9 mouse cellular contexts compared by ENCODE assay signal in genomic region chr12:17709451-17709850, GRCm38 (mm10). TPM values are rescaled to one million over a fixed set of nuclear protein-coding genes. Genes with fewer than 3 reads are reported as not detected.
A peak's percentile ranks its signal among the peaks of the same experiment; 100 is the strongest.
DNase-seq lines count a peak whose midpoint lies in the region; ATAC-seq lines count a peak whose summit lies in the region.
"Had no signal": no experiment of that assay in that cellular context is flagged by ENCODE, and none has a peak within 500 bp of the region (broad histone marks: within the 10 kb centered on the region; RNA-seq: fewer than 3 reads in every experiment).

No protein-coding gene starts in this region.

- no peak overlapping the region for H3K27ac ChIP-seq in hindbrain, embryonic 11.5 days (ENCODE audit: low read depth, low read length)
- H3K27ac ChIP-seq in hindbrain, embryonic 16.5 days (ENCODE audit: low read depth, low read length): no peak overlapping the region
- peak overlapping the region; percentile 75 for H3K27ac ChIP-seq in limb, embryonic 10.5 days
- no peak overlapping the region for H3K27ac ChIP-seq in neural tube, embryonic 11.5 days (ENCODE audit: low read depth, low read length)

- ATAC-seq in hindbrain, embryonic 11.5 days (ENCODE audit: low FRiP score): peak; percentile 77; the same call in 1 of the 2 replicates
- no peak for ATAC-seq in hindbrain, embryonic 16.5 days
- ATAC-seq in neural tube, embryonic 11.5 days (ENCODE audit: insufficient read depth, low FRiP score, low TSS enrichment): peak; percentile 55; the same call in 1 of the 2 replicates

- H3K27me3 ChIP-seq in hindbrain, embryonic 11.5 days (ENCODE audit: control insufficient read depth, insufficient read depth, low read length): no peaks in the 10 kb centered on the region
- no peaks in the 10 kb centered on the region for H3K27me3 ChIP-seq in hindbrain, embryonic 16.5 days (replicated peaks; ENCODE audit: control insufficient read depth, insufficient read depth, low read length)
- H3K27me3 ChIP-seq in limb, embryonic 10.5 days (ENCODE audit: low read depth, poor library complexity, severe bottlenecking): no peaks in the 10 kb centered on the region
- H3K27me3 ChIP-seq in neural tube, embryonic 11.5 days (ENCODE audit: control insufficient read depth, insufficient read depth, low read length): no peaks in the 10 kb centered on the region

- peak; percentile 72 for DNase-seq in hindbrain, embryonic 11.5 days (ENCODE audit: low spot score)
- peak; percentile 75 for DNase-seq in embryo, embryonic 11 days
- peak; percentile 65 for DNase-seq in limb, embryonic 10.5 days (ENCODE audit: low spot score)
- peak; percentile 55 for DNase-seq in neural tube, embryonic 11.5 days (ENCODE audit: low spot score)
- no peak for DNase-seq in heart, postnatal 10 days
- DNase-seq in adrenal gland, postnatal 36 days: no peak
- DNase-seq in lung, postnatal 14 days: no peak

- intact Hi-C loops in heart, postnatal 10 days (cut with DNase I): no loop called here

- no peak overlapping the region for H3K4me2 ChIP-seq in hindbrain, embryonic 11.5 days (replicated peaks; ENCODE audit: low read depth, low read length)
- H3K4me2 ChIP-seq in hindbrain, embryonic 16.5 days (ENCODE audit: low read length): no peak overlapping the region
- H3K4me2 ChIP-seq in neural tube, embryonic 11.5 days (ENCODE audit: low read depth): no peak overlapping the region

- H3K9me3 ChIP-seq in hindbrain, embryonic 11.5 days (ENCODE audit: control insufficient read depth, low read length): no peaks in the 10 kb centered on the region
- H3K9me3 ChIP-seq in hindbrain, embryonic 16.5 days (ENCODE audit: control insufficient read depth, low read length): no peaks in the 10 kb centered on the region
- H3K9me3 ChIP-seq in limb, embryonic 10.5 days (replicated peaks): no peaks in the 10 kb centered on the region
- no peaks in the 10 kb centered on the region for H3K9me3 ChIP-seq in neural tube, embryonic 11.5 days (ENCODE audit: control insufficient read depth, low read length)

- 19% methylated on average over 4 of the region's 4 CpGs for WGBS in hindbrain, embryonic 11.5 days
- WGBS in hindbrain, embryonic 16.5 days: 20% methylated on average over 4 of the region's 4 CpGs
- WGBS in limb, embryonic 10.5 days: 28% methylated on average over 4 of the region's 4 CpGs
- 24% methylated on average over 4 of the region's 4 CpGs for WGBS in neural tube, embryonic 11.5 days

- H3K36me3 ChIP-seq in hindbrain, embryonic 11.5 days (ENCODE audit: control insufficient read depth, insufficient read depth, low read length): no peaks in the 10 kb centered on the region
- H3K36me3 ChIP-seq in hindbrain, embryonic 16.5 days (ENCODE audit: control insufficient read depth, insufficient read depth, low read length): no peaks in the 10 kb centered on the region
- H3K36me3 ChIP-seq in limb, embryonic 10.5 days: no peaks in the 10 kb centered on the region
- no peaks in the 10 kb centered on the region for H3K36me3 ChIP-seq in neural tube, embryonic 11.5 days (ENCODE audit: control insufficient read depth, insufficient read depth, low read length)

- no peaks in the 10 kb centered on the region; the same call in 1 of the 2 replicates for H3K4me1 ChIP-seq in hindbrain, embryonic 11.5 days (replicated peaks; ENCODE audit: control insufficient read depth, insufficient read depth, low read length)
- H3K4me1 ChIP-seq in hindbrain, embryonic 16.5 days (ENCODE audit: control insufficient read depth, insufficient read depth, low read depth, low read length): peaks cover 8% of the 10 kb centered on the region
- H3K4me1 ChIP-seq in limb, embryonic 10.5 days: peaks cover 59% of the 10 kb centered on the region
- peaks cover 9% of the 10 kb centered on the region for H3K4me1 ChIP-seq in neural tube, embryonic 11.5 days (ENCODE audit: control insufficient read depth, insufficient read depth, low read length)

- no peak overlapping the region for H3K4me3 ChIP-seq in hindbrain, embryonic 11.5 days (ENCODE audit: low read depth, low read length)
- no peak overlapping the region for H3K4me3 ChIP-seq in hindbrain, embryonic 16.5 days (ENCODE audit: low read length)
- H3K4me3 ChIP-seq in limb, embryonic 10.5 days: peak overlapping the region; percentile 28
- H3K4me3 ChIP-seq in neural tube, embryonic 11.5 days (ENCODE audit: low read depth, low read length): no peak overlapping the region
- H3K4me3 ChIP-seq: myocyte had no signal

- no peak overlapping the region for H3K9ac ChIP-seq in hindbrain, embryonic 11.5 days (ENCODE audit: low read depth, low read length)
- no peak overlapping the region for H3K9ac ChIP-seq in hindbrain, embryonic 16.5 days (ENCODE audit: low read depth, low read length)
- H3K9ac ChIP-seq in neural tube, embryonic 11.5 days (ENCODE audit: low read length): no peak overlapping the region

RNA-seq across cellular contexts. Expression of gene Hpcal1, which starts 18.8 kb away (rescaled TPM):
- 46.3 and 48.0 TPM in 2 replicates for polyA plus RNA-seq in hindbrain, embryonic 11.5 days (2014; fragmentation: Nextera tagmentation; extraction: Ambion mirVana)
- 150 and 167 TPM in 2 replicates for polyA plus RNA-seq in hindbrain, embryonic 16.5 days (2015; fragmentation: Nextera tagmentation; extraction: Ambion mirVana)
- polyA plus RNA-seq in limb, embryonic 10.5 days (2016; fragmentation: Nextera tagmentation; extraction: Ambion mirVana): 34.2 and 35.3 TPM in 2 replicates
- polyA plus RNA-seq in neural tube, embryonic 11.5 days (2014; fragmentation: Nextera tagmentation; extraction: Ambion mirVana): 36.6 and 42.3 TPM in 2 replicates
- 10 to 100 TPM; 22.7 to 31.7 TPM for total RNA-seq in heart, postnatal 10 days (2021)
- 10 to 100 TPM; 17.1 to 19.1 TPM for total RNA-seq in adrenal gland, postnatal 36 days (2021)

Comparison
In these comparisons a context has a peak if more than half of its experiments do, and no peak if none do; other contexts are left out.
1. DNase-seq: peak in hindbrain, embryonic 11.5 days (single experiment), embryo, embryonic 11 days (single experiment), limb, embryonic 10.5 days (single experiment) and neural tube, embryonic 11.5 days (single experiment); none in heart, postnatal 10 days (0 of 2), adrenal gland, postnatal 36 days (0 of 2) and lung, postnatal 14 days (single experiment).